Mouse (Mus musculus): ENCODE measurements around the gene Acaa1a. TPM values are rescaled to one million over a fixed set of nuclear protein-coding genes. Genes with fewer than 3 reads are reported as not detected.
A peak's percentile ranks its signal among the peaks of the same experiment; 100 is the strongest.

Acaa1a gene
- total RNA-seq (2021): 100 to 1,000 TPM; 115 to 119 TPM
- long read RNA-seq, experiment 1, transcript Acaa1a-201 (12 exons, 1,762 nt): major isoform, 192 of 256 reads
- long read RNA-seq, experiment 1, partial matches to known transcripts: 47 of 256 reads
- long read RNA-seq, experiment 1, other reads (novel, unspliced or antisense): 17 of 256 reads
- long read RNA-seq, experiment 2, transcript Acaa1a-201 (12 exons, 1,762 nt): major isoform, 264 of 324 reads
- long read RNA-seq, experiment 2, partial matches to known transcripts: 38 of 324 reads
- long read RNA-seq, experiment 2, other reads (novel, unspliced or antisense): 22 of 324 reads

- DNase-seq (ENCODE audit: low spot score in 2 of 2): peak in 1 of 2 experiments; percentile 52
Measured at GRCm38 (mm10) chr9:119339558-119340211, at the start of gene Acaa1a. Acaa1a (plus strand) TSS chr9:119339676.

- no peak for DNase-seq (ENCODE audit: low spot score in 2 of 2)
Measured at GRCm38 (mm10) chr9:119290791-119291190, 48.7 kb upstream of the Acaa1a start.

- DNase-seq (ENCODE audit: low spot score in 2 of 2): no peak
Measured at GRCm38 (mm10) chr9:119297696-119298095, 41.8 kb upstream of the Acaa1a start.

- DNase-seq (ENCODE audit: low spot score in 2 of 2): no peak
Measured at GRCm38 (mm10) chr9:119298563-119298962, 40.9 kb upstream of the Acaa1a start.

GRCm38 (mm10) chr9:119305863-119306262, 33.6 kb upstream of the Acaa1a start:
- no peak for DNase-seq (ENCODE audit: low spot score in 2 of 2)

- DNase-seq (ENCODE audit: low spot score in 2 of 2): no peak
Measured at GRCm38 (mm10) chr9:119309067-119309466, 30.4 kb upstream of the Acaa1a start.

- DNase-seq (ENCODE audit: low spot score in 2 of 2): no peak
Measured at GRCm38 (mm10) chr9:119313096-119313495, 26.4 kb upstream of the Acaa1a start.

- no peak for DNase-seq (ENCODE audit: low spot score in 2 of 2)
Measured at GRCm38 (mm10) chr9:119318891-119319290, 20.6 kb upstream of the Acaa1a start.

GRCm38 (mm10) chr9:119320446-119320845, 19.0 kb upstream of the Acaa1a start:
- no peak for DNase-seq (ENCODE audit: low spot score in 2 of 2)

GRCm38 (mm10) chr9:119320946-119321345, 18.5 kb upstream of the Acaa1a start:
- DNase-seq (ENCODE audit: low spot score in 2 of 2): no peak

GRCm38 (mm10) chr9:119321392-119322229, 17.9 kb upstream of the Acaa1a start:
- no peak for DNase-seq (ENCODE audit: low spot score in 2 of 2)

- peak; percentile 90 to 96 for DNase-seq (ENCODE audit: low spot score in 2 of 2)
Measured at GRCm38 (mm10) chr9:119322289-119323259, 16.9 kb upstream of the Acaa1a start, which contains the start of gene Oxsr1. Oxsr1 (minus strand) TSS chr9:119322427.

GRCm38 (mm10) chr9:119323260-119323645, 16.2 kb upstream of the Acaa1a start:
- no peak for DNase-seq (ENCODE audit: low spot score in 2 of 2)

- DNase-seq (ENCODE audit: low spot score in 2 of 2): no peak
Measured at GRCm38 (mm10) chr9:119324130-119324529, 15.3 kb upstream of the Acaa1a start.

- no peak for DNase-seq (ENCODE audit: low spot score in 2 of 2)
Measured at GRCm38 (mm10) chr9:119328488-119328887, 11.0 kb upstream of the Acaa1a start.

- DNase-seq (ENCODE audit: low spot score in 2 of 2): no peak
Measured at GRCm38 (mm10) chr9:119330186-119330963, 9.1 kb upstream of the Acaa1a start.

- DNase-seq (ENCODE audit: low spot score in 2 of 2): no peak
Measured at GRCm38 (mm10) chr9:119334324-119334723, 5.2 kb upstream of the Acaa1a start.

GRCm38 (mm10) chr9:119334834-119335233, 4.6 kb upstream of the Acaa1a start:
- no peak for DNase-seq (ENCODE audit: low spot score in 2 of 2)

- no peak for DNase-seq (ENCODE audit: low spot score in 2 of 2)
Measured at GRCm38 (mm10) chr9:119335571-119335970, 3.9 kb upstream of the Acaa1a start.

GRCm38 (mm10) chr9:119337842-119338241, 1.6 kb upstream of the Acaa1a start:
- DNase-seq (ENCODE audit: low spot score in 2 of 2): no peak
